Mouse (Mus musculus): ENCODE measurements around the gene Fam192a. TPM values are rescaled to one million over a fixed set of nuclear protein-coding genes. Genes with fewer than 3 reads are reported as not detected.

The Fam192a gene
- 108 TPM in 2 replicates for polyA plus RNA-seq (2015; fragmentation: Nextera tagmentation; extraction: Ambion mirVana)

GRCm38 (mm10) chr8:94601607-94602385 is at the start of gene Fam192a, which contains the start of gene Rspry1:
Gene Fam192a (minus strand): TSS chr8:94601997.
Gene Rspry1 (plus strand): TSS chr8:94601937.
- Histone ChIP-seq H3K9ac (peak within 1 kb of the TSS; percentile 94), H3K4me1 (peaks cover 36% of the 10 kb centered on the region), H3K4me3 (peak within 1 kb of the TSS; percentile 93), H3K36me3 (ENCODE audit: poor library complexity, severe bottlenecking) (no peaks in the 10 kb centered on the region), H3K9me3 (replicated peaks) (no peaks in the 10 kb centered on the region), H3K27me3 (no peaks in the 10 kb centered on the region), H3K4me2 (peak within 1 kb of the TSS; percentile 94), H3K27ac (peak within 1 kb of the TSS; percentile 84)
- ATAC-seq = peak; percentile 100
- WGBS = under 1% methylated on average over 51 of the region's 55 CpGs

- Histone ChIP-seq H3K4me1 (no peaks in the 10 kb centered on the region), H3K36me3 (ENCODE audit: poor library complexity, severe bottlenecking) (peaks cover 77% of the 10 kb centered on the region), H3K9ac (no peak overlapping the region), H3K4me3 (no peak overlapping the region), H3K27ac (no peak overlapping the region), H3K27me3 (no peaks in the 10 kb centered on the region), H3K9me3 (replicated peaks) (no peaks in the 10 kb centered on the region), H3K4me2 (no peak overlapping the region)
- ATAC-seq = no peak
- WGBS = 33% methylated on average over 3 of the region's 3 CpGs
These were observed 47.7 kb upstream of the Fam192a start for GRCm38 (mm10) chr8:94649496-94649895.

DNA sequence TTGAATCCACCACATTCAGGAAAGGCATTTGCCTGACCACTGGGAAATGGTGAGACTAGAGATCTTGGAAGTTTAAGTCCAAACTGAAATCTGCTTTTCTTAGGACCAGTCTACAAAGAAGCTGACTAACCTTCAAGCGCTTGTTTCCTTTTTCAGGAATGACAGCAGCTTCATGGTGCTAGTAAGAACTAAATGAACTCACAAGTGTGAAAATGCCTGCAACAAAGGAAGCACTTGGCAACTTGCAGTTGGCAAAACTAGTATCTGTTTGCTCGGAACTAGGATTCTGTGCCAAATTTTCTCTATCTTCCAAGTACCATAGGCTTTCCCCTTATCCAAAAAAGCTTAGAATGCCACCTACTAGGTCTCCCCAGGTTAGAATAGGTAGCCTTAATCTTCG is 44.4 kb upstream of the Fam192a start:
- no peaks in the 10 kb centered on the region for H3K9me3 ChIP-seq (replicated peaks)
- no peak overlapping the region for H3K4me2 ChIP-seq
- H3K4me3 ChIP-seq = no peak overlapping the region
- no peak overlapping the region for H3K27ac ChIP-seq
- peaks cover 77% of the 10 kb centered on the region for H3K36me3 ChIP-seq (ENCODE audit: poor library complexity, severe bottlenecking)
- ATAC-seq = no peak
- no peak overlapping the region for H3K9ac ChIP-seq
- 92% methylated on average over 3 of the region's 3 CpGs for WGBS
- H3K4me1 ChIP-seq = no peaks in the 10 kb centered on the region
- H3K27me3 ChIP-seq = no peaks in the 10 kb centered on the region

- H3K4me2 ChIP-seq = no peak overlapping the region
- 68% methylated on average over 1 of the region's 1 CpGs for WGBS
- no peaks in the 10 kb centered on the region for H3K4me1 ChIP-seq
- H3K9ac ChIP-seq = no peak overlapping the region
- no peak for ATAC-seq
- H3K27me3 ChIP-seq = no peaks in the 10 kb centered on the region
- H3K4me3 ChIP-seq = no peak overlapping the region
- peaks cover 81% of the 10 kb centered on the region for H3K36me3 ChIP-seq (ENCODE audit: poor library complexity, severe bottlenecking)
- no peak overlapping the region for H3K27ac ChIP-seq
- H3K9me3 ChIP-seq (replicated peaks) = no peaks in the 10 kb centered on the region
These were observed 43.4 kb upstream of the Fam192a start for GRCm38 (mm10) chr8:94645202-94645601.

GRCm38 (mm10) chr8:94641938-94642337 is 40.1 kb upstream of the Fam192a start:
- no peak overlapping the region for H3K4me3 ChIP-seq
- H3K27me3 ChIP-seq = no peaks in the 10 kb centered on the region
- no peak overlapping the region for H3K27ac ChIP-seq
- ATAC-seq = no peak
- H3K36me3 ChIP-seq (ENCODE audit: poor library complexity, severe bottlenecking) = peaks cover 88% of the 10 kb centered on the region
- H3K9me3 ChIP-seq (replicated peaks) = no peaks in the 10 kb centered on the region
- H3K4me1 ChIP-seq = no peaks in the 10 kb centered on the region
- WGBS = 97% methylated on average over 3 of the region's 3 CpGs
- H3K4me2 ChIP-seq = no peak overlapping the region
- H3K9ac ChIP-seq = no peak overlapping the region

DNA sequence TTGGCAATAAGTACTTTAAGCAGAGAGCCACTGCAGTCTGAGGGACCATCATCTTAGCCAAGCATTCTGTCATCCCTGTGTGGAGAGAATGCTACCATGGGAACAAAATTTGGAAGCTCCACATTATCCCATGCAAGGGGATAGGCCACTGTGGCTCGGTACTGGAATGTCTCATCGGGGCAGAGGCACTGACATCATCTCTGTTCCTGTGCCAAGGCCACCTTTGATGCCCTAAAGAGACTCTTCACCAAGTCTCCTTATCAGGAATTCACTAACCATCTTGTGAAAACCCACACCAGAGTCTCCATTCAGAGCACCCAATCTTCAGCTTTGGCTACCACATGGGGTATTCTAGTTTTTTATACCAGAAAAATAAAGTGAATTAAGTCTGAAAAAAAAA is 39.4 kb upstream of the Fam192a start:
- H3K9ac ChIP-seq = no peak overlapping the region
- no peak overlapping the region for H3K4me3 ChIP-seq
- no peaks in the 10 kb centered on the region for H3K4me1 ChIP-seq
- H3K27me3 ChIP-seq = no peaks in the 10 kb centered on the region
- H3K36me3 ChIP-seq (ENCODE audit: poor library complexity, severe bottlenecking) = peaks cover 88% of the 10 kb centered on the region
- no peak overlapping the region for H3K27ac ChIP-seq
- H3K9me3 ChIP-seq (replicated peaks) = no peaks in the 10 kb centered on the region
- WGBS = 96% methylated on average over 2 of the region's 2 CpGs
- ATAC-seq = no peak
- H3K4me2 ChIP-seq = no peak overlapping the region

- Histone ChIP-seq H3K27ac (no peak overlapping the region), H3K4me2 (no peak overlapping the region), H3K4me3 (no peak overlapping the region), H3K4me1 (no peaks in the 10 kb centered on the region), H3K36me3 (ENCODE audit: poor library complexity, severe bottlenecking) (peaks cover 87% of the 10 kb centered on the region), H3K9ac (no peak overlapping the region), H3K27me3 (no peaks in the 10 kb centered on the region), H3K9me3 (replicated peaks) (no peaks in the 10 kb centered on the region)
- ATAC-seq = no peak
These were observed 32.4 kb upstream of the Fam192a start for GRCm38 (mm10) chr8:94634211-94634610.

DNA sequence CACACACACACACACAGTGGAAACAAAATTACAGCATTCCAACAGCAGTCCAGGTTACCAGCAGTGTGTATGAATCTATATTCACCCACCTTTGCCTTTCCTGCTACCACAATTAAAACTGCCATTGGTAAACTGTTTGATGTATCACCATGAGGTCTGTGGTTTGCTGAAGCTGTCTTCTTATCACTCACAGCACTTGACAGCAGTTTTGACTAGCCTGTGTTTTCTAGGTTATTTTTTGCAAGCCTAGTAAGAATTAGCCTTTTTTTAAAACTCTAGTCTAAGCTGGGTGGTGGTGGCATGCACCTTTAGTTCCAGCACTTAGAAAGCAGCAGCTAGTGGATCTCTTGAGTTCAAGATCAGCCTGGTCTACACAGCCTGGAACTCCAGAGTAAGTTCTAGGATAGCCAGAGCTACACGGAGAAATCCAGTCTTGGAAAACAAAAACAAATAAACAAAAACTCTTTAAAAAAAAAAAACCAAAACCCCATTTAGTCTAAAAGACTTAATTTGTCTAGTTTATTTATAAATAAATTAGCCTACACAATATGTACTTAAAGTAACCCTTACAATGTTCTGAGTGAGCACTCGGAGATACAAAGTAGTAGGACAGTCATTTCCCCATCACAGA is 31.9 kb upstream of the Fam192a start:
- Histone ChIP-seq H3K4me3 (no peak overlapping the region), H3K27ac (no peak overlapping the region), H3K4me1 (no peaks in the 10 kb centered on the region), H3K27me3 (no peaks in the 10 kb centered on the region), H3K36me3 (ENCODE audit: poor library complexity, severe bottlenecking) (peaks cover 82% of the 10 kb centered on the region), H3K4me2 (no peak overlapping the region), H3K9me3 (replicated peaks) (no peaks in the 10 kb centered on the region), H3K9ac (no peak overlapping the region)
- no peak for ATAC-seq
- 96% methylated on average over 2 of the region's 2 CpGs for WGBS

- H3K36me3 ChIP-seq (ENCODE audit: poor library complexity, severe bottlenecking) = peaks cover 22% of the 10 kb centered on the region
- ATAC-seq = no peak
- no peak overlapping the region for H3K27ac ChIP-seq
- no peak overlapping the region for H3K9ac ChIP-seq
- H3K4me3 ChIP-seq = no peak overlapping the region
- WGBS = 98% methylated on average over 1 of the region's 1 CpGs
- H3K4me1 ChIP-seq = no peaks in the 10 kb centered on the region
- no peak overlapping the region for H3K4me2 ChIP-seq
- H3K27me3 ChIP-seq = no peaks in the 10 kb centered on the region
- H3K9me3 ChIP-seq (replicated peaks) = no peaks in the 10 kb centered on the region
These were observed 23.1 kb upstream of the Fam192a start for GRCm38 (mm10) chr8:94624885-94625284.

GRCm38 (mm10) chr8:94607064-94607463 is 5.3 kb upstream of the Fam192a start:
- no peak for ATAC-seq
- Histone ChIP-seq H3K9ac (no peak overlapping the region), H3K9me3 (replicated peaks) (no peaks in the 10 kb centered on the region), H3K4me3 (no peak overlapping the region), H3K4me2 (no peak overlapping the region), H3K36me3 (ENCODE audit: poor library complexity, severe bottlenecking) (no peaks in the 10 kb centered on the region), H3K4me1 (peaks cover 15% of the 10 kb centered on the region), H3K27me3 (no peaks in the 10 kb centered on the region), H3K27ac (no peak overlapping the region)
- 98% methylated on average over 5 of the region's 5 CpGs for WGBS

DNA sequence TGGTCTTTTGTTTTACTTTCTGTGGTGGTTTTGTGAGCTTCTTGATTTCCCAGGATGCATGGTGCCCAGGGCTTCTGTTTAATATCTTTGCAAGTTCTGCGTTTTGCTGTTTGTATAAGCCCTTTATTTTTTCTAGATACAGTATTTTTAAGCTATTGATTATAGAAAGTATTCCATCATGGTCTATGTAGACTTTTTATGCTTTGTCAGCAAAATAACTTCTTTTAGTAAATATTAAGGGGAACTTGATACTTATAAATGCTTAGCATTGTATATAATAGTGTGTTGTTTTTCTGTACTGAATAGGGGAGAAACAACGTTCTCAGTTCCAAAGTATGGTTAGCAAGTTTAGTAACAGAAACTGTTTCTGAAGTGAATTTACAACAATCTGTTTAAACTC is 2.2 kb upstream of the Fam192a start:
- peaks cover 32% of the 10 kb centered on the region for H3K4me1 ChIP-seq
- no peak overlapping the region for H3K27ac ChIP-seq
- no peak overlapping the region for H3K9ac ChIP-seq
- H3K27me3 ChIP-seq = no peaks in the 10 kb centered on the region
- no peak for ATAC-seq
- no peaks in the 10 kb centered on the region for H3K9me3 ChIP-seq (replicated peaks)
- peak overlapping the region; percentile 80; the same call in 1 of the 2 replicates for H3K4me2 ChIP-seq
- H3K4me3 ChIP-seq = no peak overlapping the region
- WGBS = 78% methylated on average over 2 of the region's 2 CpGs
- no peaks in the 10 kb centered on the region for H3K36me3 ChIP-seq (ENCODE audit: poor library complexity, severe bottlenecking)

DNA sequence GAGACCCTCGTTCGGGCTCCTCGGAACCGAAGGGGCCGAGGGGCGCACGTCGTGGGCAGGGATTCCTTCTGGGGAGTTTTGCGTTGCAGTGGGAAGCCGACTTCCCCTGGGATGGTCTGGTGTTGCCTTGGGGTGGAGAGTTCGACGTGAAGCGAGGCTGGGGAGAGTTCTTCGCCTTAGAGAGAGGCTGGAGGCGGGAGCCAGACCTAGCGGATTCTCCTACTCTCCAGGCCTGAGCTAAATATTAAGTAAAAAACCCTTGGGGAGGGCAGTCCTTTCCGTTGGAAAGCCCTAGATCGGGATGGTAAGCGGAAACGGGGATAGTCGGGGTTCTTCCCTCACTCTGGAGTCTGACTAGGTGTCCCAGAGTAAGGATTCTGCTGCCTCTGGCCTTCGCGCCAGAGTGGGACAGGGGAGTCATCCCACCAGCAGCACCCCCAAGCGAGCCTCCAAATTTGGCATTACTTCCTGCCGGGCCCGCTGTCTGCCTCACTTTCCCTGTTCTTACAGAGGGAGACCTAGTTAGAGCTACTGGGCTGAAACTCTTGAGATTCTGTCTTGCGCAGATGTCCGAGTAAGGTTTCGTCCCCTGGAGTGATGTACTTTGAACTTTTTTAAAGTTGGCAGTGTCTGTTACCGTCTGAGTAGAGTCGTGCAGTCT is 804 bp upstream of the Fam192a start:
- peak overlapping the region; percentile 80 for H3K4me2 ChIP-seq
- H3K9me3 ChIP-seq (replicated peaks) = no peaks in the 10 kb centered on the region
- H3K4me1 ChIP-seq = peaks cover 36% of the 10 kb centered on the region
- H3K27me3 ChIP-seq = no peaks in the 10 kb centered on the region
- ATAC-seq = peak; percentile 1; the same call in 1 of the 2 replicates
- H3K27ac ChIP-seq = peak overlapping the region; percentile 84
- H3K4me3 ChIP-seq = peak overlapping the region; percentile 93
- peak overlapping the region; percentile 94 for H3K9ac ChIP-seq
- under 1% methylated on average over 31 of the region's 31 CpGs for WGBS
- H3K36me3 ChIP-seq (ENCODE audit: poor library complexity, severe bottlenecking) = no peaks in the 10 kb centered on the region
